In genomic region chr12:80789849-80790694, GRCm38 (mm10) we compare ENCODE assay signal across 8 mouse cellular contexts. TPM values are rescaled to one million over a fixed set of nuclear protein-coding genes. Genes with fewer than 3 reads are reported as not detected.
DNase-seq lines count a peak whose midpoint lies in the region; ATAC-seq lines count a peak whose summit lies in the region.

Susd6 (plus strand) TSS chr12:80790510.

- ATAC-seq in hindbrain, embryonic 13.5 days (ENCODE audit: low FRiP score) = peak; percentile 98

- 3% methylated on average over 55 of the region's 56 CpGs for WGBS in hindbrain, embryonic 13.5 days

- peaks cover 24% of the 10 kb centered on the region for H3K4me1 ChIP-seq in hindbrain, embryonic 13.5 days (replicated peaks)

- 0 out of 2 replicates have a peak, but pooled peaks cover 4% of the 10 kb centered on the region for H3K27me3 ChIP-seq in hindbrain, embryonic 13.5 days

- H3K9me3 ChIP-seq in hindbrain, embryonic 13.5 days = no peaks in the 10 kb centered on the region

- H3K36me3 ChIP-seq in hindbrain, embryonic 13.5 days = no peaks in the 10 kb centered on the region

- H3K27ac ChIP-seq in hindbrain, embryonic 13.5 days = peak within 1 kb of the TSS; percentile 99

- peak within 1 kb of the TSS; percentile 86 for H3K4me2 ChIP-seq in hindbrain, embryonic 13.5 days

- peak within 1 kb of the TSS; percentile 92 for H3K4me3 ChIP-seq in hindbrain, embryonic 13.5 days

- DNase-seq in NIH3T3 (ENCODE audit: low read depth) = peak; percentile 99
- peak; percentile 99 to 100 for DNase-seq in cerebellum, postnatal 10 days
- DNase-seq in frontal cortex, postnatal 14 days (ENCODE audit: low spot score in 2 of 2) = peak; percentile 96 to 98
- peak; percentile 95 for DNase-seq in layer of hippocampus, postnatal 25 days (ENCODE audit: extremely low spot score in 1 of 2, low spot score in 1 of 2)
- peak; percentile 98 for DNase-seq in lung, postnatal 25 days (ENCODE audit: low spot score)
- peak; percentile 99 for DNase-seq in retina, embryonic 14.5 days (ENCODE audit: low spot score)
- peak; percentile 99 for DNase-seq in thymus, postnatal 4 days

- H3K9ac ChIP-seq in hindbrain, embryonic 13.5 days = peak within 1 kb of the TSS; percentile 93

RNA-seq across cellular contexts. Expression of gene Susd6, which starts in this region (rescaled TPM):
- polyA plus RNA-seq in hindbrain, embryonic 13.5 days (2015; fragmentation: Nextera tagmentation; extraction: Ambion mirVana) = 11.4 and 12.8 TPM in 2 replicates
- 10 to 100 TPM; 59.9 to 64.5 TPM for total RNA-seq in layer of hippocampus, postnatal 25 days (2021)

Comparison
In these comparisons a context has a peak if more than half of its experiments do, and no peak if none do; other contexts are left out.
1. Peak in every context shown above with its lines: DNase-seq, ATAC-seq, H3K4me3 ChIP-seq and H3K27ac ChIP-seq.